Mouse (Mus musculus) cortical plate, adult 2 months (tissue): ENCODE results near the gene Fuca1.

ENCODE experiments used
- CTCF ChIP-seq: fragments of 200-500 bp; IDR thresholded peaks from 2 replicates; pipeline ENCODE4 v1.5.1; 2011; ENCODE audit warnings: mild to moderate bottlenecking, control low read depth, low read length; ENCODE audit not compliant: insufficient read depth; ENCODE audit errors: extremely low read depth
- POLR2A ChIP-seq: fragments of 200-500 bp; IDR thresholded peaks from 2 replicates; pipeline ENCODE4 v1.6.1; 2011; ENCODE audit warnings: mild to moderate bottlenecking, low read length, control low read depth; ENCODE audit not compliant: insufficient read depth; ENCODE audit errors: extremely low read depth

GRCm38 (mm10) chr4:135896157-135896556 is 24.4 kb upstream of the Fuca1 start:
- no peak for TF ChIP-seq POLR2A
- no peak for TF ChIP-seq CTCF
